Mouse (Mus musculus) B cell, adult (primary cell): Measurements from ENCODE around the gene Vmn1r204. TPM values are rescaled to one million over a fixed set of nuclear protein-coding genes. Genes with fewer than 3 reads are reported as not detected.

Experiments
- total RNA-seq: library from RNA; stranded (reverse); gene quantifications from 4 replicates; pipeline ENCODE4 v1.2.4, GENCODE M21; 2023; ENCODE audit not compliant: inconsistent age

Gene Vmn1r204
- total RNA-seq = not detected in 4 replicates

DNA sequence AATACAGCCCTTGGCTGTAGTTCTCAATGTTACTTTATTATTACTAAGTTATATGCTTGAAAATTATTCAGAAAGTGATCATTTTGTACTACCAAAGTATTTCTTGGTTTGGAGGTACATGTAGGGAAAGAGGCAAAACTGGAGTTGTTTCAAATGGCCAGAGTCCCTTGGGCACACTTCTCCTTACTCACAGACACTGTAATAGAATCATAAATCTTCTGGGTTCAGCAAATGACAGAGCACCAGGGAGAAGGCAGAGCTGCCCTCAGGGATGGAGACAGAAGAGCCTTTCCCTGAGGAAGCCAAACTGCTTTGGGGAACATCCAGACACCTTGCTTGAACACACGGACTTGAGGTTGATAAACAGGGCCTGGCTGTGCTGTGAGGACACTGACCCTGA is at the start of gene Vmn1r204:
Vmn1r204 (plus strand) TSS at position 301 of the 400 bp plus-strand sequence.

GRCm38 (mm10) chr13:22505281-22505680 is 47.7 kb upstream of the Vmn1r204 start, which contains the start of gene Vmn1r202:
TSS of gene Vmn1r202 (minus strand) at chr13:22505381.

GRCm38 (mm10) chr13:22517814-22518213 is 35.2 kb upstream of the Vmn1r204 start, which contains the start of gene Vmn1r203:
TSS of gene Vmn1r203 (plus strand) at chr13:22518114.

GRCm38 (mm10) chr13:22592900-22593299 is 39.9 kb downstream of the Vmn1r204 start, which contains the start of gene Vmn1r205:
TSS of gene Vmn1r205 (minus strand) at chr13:22593000.

Other genes starting within 250 kb of the Vmn1r204 start
- gene Vmn1r197, start 228.6 kb upstream of the Vmn1r204 start, total RNA-seq = not detected in 4 replicates
- gene Vmn1r198, start 202.8 kb upstream of the Vmn1r204 start, total RNA-seq = not detected in 4 replicates
- gene Vmn1r199, start 173.4 kb upstream of the Vmn1r204 start, total RNA-seq = not detected in 4 replicates
- not detected in 4 replicates for gene Vmn1r200, start 162.8 kb upstream of the Vmn1r204 start, total RNA-seq
- gene Vmn1r201, start 81.3 kb upstream of the Vmn1r204 start, total RNA-seq = not detected in 4 replicates
- not detected in 4 replicates for gene Vmn1r202, start 47.8 kb upstream of the Vmn1r204 start, total RNA-seq
- gene Vmn1r203, start 35.1 kb upstream of the Vmn1r204 start, total RNA-seq = 0.15 TPM in 1 of 4 replicates, not detected in the others
- gene Vmn1r205, start 39.8 kb downstream of the Vmn1r204 start, total RNA-seq = not detected in 4 replicates
- gene Vmn1r206, start 71.1 kb downstream of the Vmn1r204 start, total RNA-seq = not detected in 4 replicates
- gene Vmn1r207-ps, start 176.4 kb downstream of the Vmn1r204 start, total RNA-seq = not detected in 4 replicates
- gene Vmn1r208, start 224.2 kb downstream of the Vmn1r204 start, total RNA-seq = not detected in 4 replicates